Mouse (Mus musculus): ENCODE results near the gene Ano4. TPM values are rescaled to one million over a fixed set of nuclear protein-coding genes. Genes with fewer than 3 reads are reported as not detected.
A peak's percentile ranks its signal among the peaks of the same experiment; 100 is the strongest.

Gene Ano4
- total and polyA plus RNA-seq, 3 experiments = 4.3 to 7.5 (median 7.2) TPM

- no peaks in the 10 kb centered on the region; the same call in 1 of the 2 replicates for H3K79me2 ChIP-seq (replicated peaks; ENCODE audit: control insufficient read depth, insufficient read depth, low read length)
- H3K9ac ChIP-seq (ENCODE audit: low read depth, low read length) = no peak overlapping the region
- H3K4me3 ChIP-seq = no peak overlapping the region
- H3K27ac ChIP-seq = no peak overlapping the region
- H3K4me1 ChIP-seq (ENCODE audit: control insufficient read depth, insufficient read depth, low read length) = no peaks in the 10 kb centered on the region
- intact Hi-C loops (cut with DNase I) = loop anchor here (5.0 kb wide), 1 partner anchor 306 kb away; no protein-coding TSS in a partner anchor
- DNase-seq = no peak
- 92% methylated on average over 5 of the region's 5 CpGs for WGBS
- TF ChIP-seq CTCF (IDR thresholded peaks at IDR 0.05) = no peak
- no peak for TF ChIP-seq EP300 (IDR thresholded peaks at IDR 0.05; ENCODE audit: insufficient read depth, low read depth, low read length)
- TF ChIP-seq POLR2A (IDR thresholded peaks at IDR 0.05; ENCODE audit: insufficient read depth, low read depth, low read length) = no peak
- no peaks in the 10 kb centered on the region for H3K36me3 ChIP-seq (ENCODE audit: control insufficient read depth, insufficient read depth, low read length)
- no peaks in the 10 kb centered on the region for H3K27me3 ChIP-seq (ENCODE audit: control insufficient read depth, insufficient read depth, low read length)
Measured at GRCm38 (mm10) chr10:89326383-89326782, 18.2 kb downstream of the Ano4 start.

GRCm38 (mm10) chr10:89307566-89307965 is 37.0 kb downstream of the Ano4 start:
- H3K4me1 ChIP-seq (ENCODE audit: control insufficient read depth, insufficient read depth, low read length) = no peaks in the 10 kb centered on the region
- no peaks in the 10 kb centered on the region for H3K36me3 ChIP-seq (ENCODE audit: control insufficient read depth, insufficient read depth, low read length)
- H3K27ac ChIP-seq = no peak overlapping the region
- no peak overlapping the region for H3K9ac ChIP-seq (ENCODE audit: low read depth, low read length)
- H3K79me2 ChIP-seq (replicated peaks; ENCODE audit: control insufficient read depth, insufficient read depth, low read length) = no peaks in the 10 kb centered on the region
- TF ChIP-seq EP300 (IDR thresholded peaks at IDR 0.05; ENCODE audit: insufficient read depth, low read depth, low read length) (no peak), POLR2A (IDR thresholded peaks at IDR 0.05; ENCODE audit: insufficient read depth, low read depth, low read length) (no peak), CTCF (IDR thresholded peaks at IDR 0.05) (no peak)
- DNase-seq = no peak
- intact Hi-C loops (cut with DNase I) = no loop called here
- H3K4me3 ChIP-seq = no peak overlapping the region
- H3K27me3 ChIP-seq (ENCODE audit: control insufficient read depth, insufficient read depth, low read length) = no peaks in the 10 kb centered on the region

- Histone ChIP-seq H3K79me2 (replicated peaks; ENCODE audit: control insufficient read depth, insufficient read depth, low read length) (no peaks in the 10 kb centered on the region), H3K9ac (ENCODE audit: low read depth, low read length) (no peak overlapping the region), H3K27ac (no peak overlapping the region), H3K36me3 (ENCODE audit: control insufficient read depth, insufficient read depth, low read length) (no peaks in the 10 kb centered on the region), H3K27me3 (ENCODE audit: control insufficient read depth, insufficient read depth, low read length) (no peaks in the 10 kb centered on the region), H3K4me1 (ENCODE audit: control insufficient read depth, insufficient read depth, low read length) (no peaks in the 10 kb centered on the region), H3K4me3 (no peak overlapping the region)
- no peak for DNase-seq
- TF ChIP-seq EP300 (IDR thresholded peaks at IDR 0.05; ENCODE audit: insufficient read depth, low read depth, low read length) = no peak
- TF ChIP-seq POLR2A (IDR thresholded peaks at IDR 0.05; ENCODE audit: insufficient read depth, low read depth, low read length) = no peak
- TF ChIP-seq CTCF (IDR thresholded peaks at IDR 0.05) = no peak
- 66% methylated on average over 2 of the region's 2 CpGs for WGBS
- intact Hi-C loops (cut with DNase I) = no loop called here
Measured at GRCm38 (mm10) chr10:89300346-89300745, 44.2 kb downstream of the Ano4 start.

DNA sequence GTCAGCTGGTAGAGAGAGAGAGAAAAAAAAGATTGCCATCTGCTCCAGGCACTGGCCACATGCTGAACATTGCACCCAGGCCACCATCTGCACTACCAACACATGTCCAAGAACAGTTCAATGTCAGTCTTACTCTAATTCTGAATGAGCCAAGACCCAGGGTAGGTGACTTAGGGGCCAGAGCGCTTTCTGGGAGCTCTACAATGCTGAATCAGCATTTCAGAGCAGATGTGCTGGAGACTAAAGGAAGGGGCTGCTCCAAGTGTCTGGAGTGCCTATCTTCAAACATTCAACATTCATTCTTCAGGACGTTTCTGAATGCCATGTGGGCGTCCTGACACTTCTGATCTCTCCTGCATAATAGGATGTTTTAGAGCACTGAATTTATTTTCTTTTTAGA is 51.8 kb downstream of the Ano4 start:
- no peaks in the 10 kb centered on the region for H3K27me3 ChIP-seq (ENCODE audit: control insufficient read depth, insufficient read depth, low read length)
- H3K9ac ChIP-seq (ENCODE audit: low read depth, low read length) = no peak overlapping the region
- H3K36me3 ChIP-seq (ENCODE audit: control insufficient read depth, insufficient read depth, low read length) = no peaks in the 10 kb centered on the region
- H3K79me2 ChIP-seq (replicated peaks; ENCODE audit: control insufficient read depth, insufficient read depth, low read length) = no peaks in the 10 kb centered on the region
- H3K4me3 ChIP-seq = no peak overlapping the region
- intact Hi-C loops (cut with DNase I) = no loop called here
- no peak overlapping the region for H3K27ac ChIP-seq
- no peaks in the 10 kb centered on the region for H3K4me1 ChIP-seq (ENCODE audit: control insufficient read depth, insufficient read depth, low read length)
- DNase-seq = no peak
- TF ChIP-seq POLR2A (IDR thresholded peaks at IDR 0.05; ENCODE audit: insufficient read depth, low read depth, low read length) = no peak
- TF ChIP-seq CTCF (IDR thresholded peaks at IDR 0.05) = no peak
- no peak for TF ChIP-seq EP300 (IDR thresholded peaks at IDR 0.05; ENCODE audit: insufficient read depth, low read depth, low read length)
- WGBS = 58% methylated on average over 3 of the region's 3 CpGs

DNA sequence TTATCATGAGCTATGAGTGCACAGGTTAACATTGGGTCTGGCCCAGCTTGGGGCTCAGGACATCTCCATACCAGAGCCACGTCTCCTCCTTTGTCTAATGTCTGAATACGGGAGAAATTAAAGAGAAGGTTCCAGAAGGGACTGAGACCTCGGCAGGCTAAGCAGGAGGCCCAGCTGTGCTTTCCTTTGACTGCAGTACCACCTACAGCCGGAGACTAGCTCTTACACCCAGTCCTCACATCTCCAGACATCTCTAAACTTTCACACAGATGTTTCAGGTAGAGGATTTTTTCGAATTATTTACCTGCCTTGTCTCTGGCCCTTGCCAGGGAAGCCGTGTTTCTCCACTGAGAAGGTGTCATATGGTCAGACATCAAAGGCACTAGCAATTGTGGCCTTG is 53.9 kb downstream of the Ano4 start:
- Histone ChIP-seq H3K4me3 (no peak overlapping the region), H3K9ac (ENCODE audit: low read depth, low read length) (no peak overlapping the region), H3K4me1 (ENCODE audit: control insufficient read depth, insufficient read depth, low read length) (no peaks in the 10 kb centered on the region), H3K27me3 (ENCODE audit: control insufficient read depth, insufficient read depth, low read length) (no peaks in the 10 kb centered on the region), H3K27ac (no peak overlapping the region), H3K79me2 (replicated peaks; ENCODE audit: control insufficient read depth, insufficient read depth, low read length) (no peaks in the 10 kb centered on the region), H3K36me3 (ENCODE audit: control insufficient read depth, insufficient read depth, low read length) (no peaks in the 10 kb centered on the region)
- intact Hi-C loops (cut with DNase I) = no loop called here
- 61% methylated on average over 6 of the region's 6 CpGs for WGBS
- no peak for DNase-seq
- no peak for TF ChIP-seq EP300 (IDR thresholded peaks at IDR 0.05; ENCODE audit: insufficient read depth, low read depth, low read length)
- 0 out of 2 replicates have a peak, but pooled peaks have one; percentile 4 for TF ChIP-seq CTCF (IDR thresholded peaks at IDR 0.05)
- no peak for TF ChIP-seq POLR2A (IDR thresholded peaks at IDR 0.05; ENCODE audit: insufficient read depth, low read depth, low read length)

GRCm38 (mm10) chr10:89289290-89289689 is 55.3 kb downstream of the Ano4 start:
- H3K36me3 ChIP-seq (ENCODE audit: control insufficient read depth, insufficient read depth, low read length) = no peaks in the 10 kb centered on the region
- TF ChIP-seq POLR2A (IDR thresholded peaks at IDR 0.05; ENCODE audit: insufficient read depth, low read depth, low read length) = no peak
- no peak for TF ChIP-seq CTCF (IDR thresholded peaks at IDR 0.05)
- TF ChIP-seq EP300 (IDR thresholded peaks at IDR 0.05; ENCODE audit: insufficient read depth, low read depth, low read length) = no peak
- no peak overlapping the region for H3K4me3 ChIP-seq
- intact Hi-C loops (cut with DNase I) = no loop called here
- H3K79me2 ChIP-seq (replicated peaks; ENCODE audit: control insufficient read depth, insufficient read depth, low read length) = no peaks in the 10 kb centered on the region
- no peak for DNase-seq
- no peak overlapping the region for H3K27ac ChIP-seq
- 73% methylated on average over 4 of the region's 4 CpGs for WGBS
- H3K9ac ChIP-seq (ENCODE audit: low read depth, low read length) = no peak overlapping the region
- H3K27me3 ChIP-seq (ENCODE audit: control insufficient read depth, insufficient read depth, low read length) = no peaks in the 10 kb centered on the region
- H3K4me1 ChIP-seq (ENCODE audit: control insufficient read depth, insufficient read depth, low read length) = no peaks in the 10 kb centered on the region

Data from heart, adult 2 months (tissue).